Mouse (Mus musculus) heart, embryonic 11.5 days (tissue): ENCODE data around the gene Gm6993. TPM values are rescaled to one million over a fixed set of nuclear protein-coding genes. Genes with fewer than 3 reads are reported as not detected.

Experiments
- ATAC-seq: fragments of 200-750 bp; cut with Nextera tagmentation; replicated peaks from 2 replicates; pipeline ENCODE4 v1.8.0; 2017; ENCODE audit warnings: moderate library complexity; ENCODE audit not compliant: insufficient number of reproducible peaks, low FRiP score, low TSS enrichment
- H3K27ac ChIP-seq: fragments of 300-500 bp; sonication (generic); 2 replicates; pipeline ENCODE4 v1.5.1; 2014; ENCODE audit warnings: mild to moderate bottlenecking, low read depth, low read length
- H3K27me3 ChIP-seq: fragments of 300-500 bp; sonication (generic); 2 replicates; pipeline ENCODE4 v1.6.1; 2014; ENCODE audit warnings: mild to moderate bottlenecking, low read length, mixed read lengths; ENCODE audit not compliant: control insufficient read depth, insufficient read depth
- H3K36me3 ChIP-seq: fragments of 300-500 bp; sonication (generic); 2 replicates; pipeline ENCODE4 v1.6.1; 2014; ENCODE audit warnings: mild to moderate bottlenecking, low read length, moderate library complexity, mixed read lengths; ENCODE audit not compliant: control insufficient read depth, insufficient read depth
- H3K4me1 ChIP-seq: fragments of 300-500 bp; sonication (generic); 2 replicates; pipeline ENCODE4 v1.6.1; 2014; ENCODE audit warnings: low read length; ENCODE audit not compliant: control insufficient read depth, insufficient read depth
- H3K4me2 ChIP-seq: fragments of 300-500 bp; sonication (generic); 2 replicates; pipeline ENCODE4 v1.6.1; 2014; ENCODE audit warnings: mild to moderate bottlenecking, moderate library complexity
- H3K4me3 ChIP-seq: fragments of 300-500 bp; sonication (generic); 2 replicates; pipeline ENCODE4 v1.5.1; 2014; ENCODE audit warnings: low read depth, low read length
- H3K9ac ChIP-seq: fragments of 300-500 bp; sonication (generic); 2 replicates; pipeline ENCODE4 v1.6.1; 2014; ENCODE audit warnings: mild to moderate bottlenecking, low read depth, low read length, moderate library complexity
- H3K9me3 ChIP-seq: fragments of 300-500 bp; sonication (generic); replicated peaks from 2 replicates; pipeline ENCODE4 v1.6.1; 2016; ENCODE audit warnings: low read length; ENCODE audit not compliant: control insufficient read depth
- WGBS: fragments of 180-500 bp; shearing (Covaris S2); extraction: QIAGEN DNeasy Blood & Tissue Kit; methylation state at CpG from one replicate; pipeline ENCODE4 v1.1.7; 2014; ENCODE audit not compliant: insufficient replicate concordance; 5-methylcytosine and 5-hydroxymethylcytosine counted together
- polyA plus RNA-seq: library from polyadenylated mRNA; unstranded; fragments of >200 nt; fragmentation: Nextera tagmentation; extraction: Ambion mirVana; gene quantifications from 2 replicates; pipeline ENCODE4 v1.2.1, GENCODE M21; 2014

Gene Gm6993
- polyA plus RNA-seq, 1 experiment from 2014 or later, result not detected

DNA sequence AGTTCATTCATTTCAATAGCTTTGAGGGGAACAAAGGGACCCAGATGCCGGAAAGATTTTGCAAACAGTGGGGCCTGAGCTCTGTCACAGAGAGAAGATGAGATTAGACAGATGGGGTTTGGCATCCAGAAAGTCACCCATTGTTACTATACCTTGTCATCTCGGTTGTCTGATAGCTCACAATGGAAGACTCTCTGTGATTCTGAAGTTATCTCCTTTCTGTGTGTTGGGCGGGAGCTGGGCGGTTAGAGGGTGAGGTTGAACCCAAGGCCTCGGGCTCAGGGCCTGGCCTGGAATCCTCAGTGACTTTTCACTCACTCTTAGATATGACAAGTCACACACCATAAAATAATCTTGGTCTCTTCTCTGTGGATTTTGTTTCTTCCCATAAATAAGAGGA is 30.2 kb downstream of the Gm6993 start:
- peak overlapping the region; percentile 88 for H3K27ac ChIP-seq
- H3K4me1 ChIP-seq, result peaks cover 45% of the 10 kb centered on the region
- peaks cover 30% of the 10 kb centered on the region for H3K36me3 ChIP-seq
- 37% methylated on average over 5 of the region's 5 CpGs for WGBS
- no peak overlapping the region for H3K4me3 ChIP-seq
- no peaks in the 10 kb centered on the region for H3K9me3 ChIP-seq
- peak overlapping the region; percentile 48 for H3K4me2 ChIP-seq
- H3K27me3 ChIP-seq, result no peaks in the 10 kb centered on the region
- no peak for ATAC-seq
- H3K9ac ChIP-seq, result no peak overlapping the region

DNA sequence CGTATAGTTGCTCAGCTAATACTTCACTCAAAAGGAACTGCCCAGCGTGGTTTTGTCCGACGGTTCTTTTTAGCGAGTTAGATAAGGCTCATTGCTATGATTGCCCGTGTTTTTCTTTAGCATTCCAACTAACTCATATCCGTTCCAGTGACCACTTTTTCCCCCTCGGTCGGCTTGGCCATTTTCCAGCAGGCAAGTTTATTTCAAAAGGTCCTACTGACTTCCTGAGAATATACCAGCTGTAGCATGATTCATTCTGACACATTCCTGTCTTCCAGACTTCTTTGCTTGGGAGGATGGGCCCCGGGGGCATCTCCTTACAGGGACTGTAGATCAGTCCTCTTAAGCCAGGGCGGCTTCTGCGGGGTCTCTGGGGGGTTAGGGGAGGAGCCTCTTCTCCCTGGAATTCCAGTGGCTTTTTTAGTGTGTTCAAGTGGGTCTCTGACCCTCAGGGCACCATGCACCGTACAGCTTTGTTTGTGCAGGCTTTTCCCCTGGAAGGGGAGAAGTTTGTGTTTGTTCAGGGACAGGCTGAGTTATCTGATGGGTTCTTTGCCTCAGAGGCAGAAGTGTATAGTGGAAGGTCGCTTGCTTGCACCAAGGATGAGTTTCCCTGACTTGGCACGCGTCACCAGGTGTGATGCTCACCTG is 30.9 kb downstream of the Gm6993 start:
- H3K27me3 ChIP-seq, result no peaks in the 10 kb centered on the region
- H3K36me3 ChIP-seq, result peaks cover 33% of the 10 kb centered on the region
- peaks cover 45% of the 10 kb centered on the region for H3K4me1 ChIP-seq
- WGBS, result 17% methylated on average over 16 of the region's 16 CpGs
- H3K9me3 ChIP-seq, result no peaks in the 10 kb centered on the region
- peak; percentile 74 for ATAC-seq
- H3K4me3 ChIP-seq, result no peak overlapping the region
- 0 out of 2 replicates have a peak overlapping the region, but pooled peaks have one; percentile 39 for H3K9ac ChIP-seq
- H3K4me2 ChIP-seq, result peak overlapping the region; percentile 48
- peak overlapping the region; percentile 88 for H3K27ac ChIP-seq

DNA sequence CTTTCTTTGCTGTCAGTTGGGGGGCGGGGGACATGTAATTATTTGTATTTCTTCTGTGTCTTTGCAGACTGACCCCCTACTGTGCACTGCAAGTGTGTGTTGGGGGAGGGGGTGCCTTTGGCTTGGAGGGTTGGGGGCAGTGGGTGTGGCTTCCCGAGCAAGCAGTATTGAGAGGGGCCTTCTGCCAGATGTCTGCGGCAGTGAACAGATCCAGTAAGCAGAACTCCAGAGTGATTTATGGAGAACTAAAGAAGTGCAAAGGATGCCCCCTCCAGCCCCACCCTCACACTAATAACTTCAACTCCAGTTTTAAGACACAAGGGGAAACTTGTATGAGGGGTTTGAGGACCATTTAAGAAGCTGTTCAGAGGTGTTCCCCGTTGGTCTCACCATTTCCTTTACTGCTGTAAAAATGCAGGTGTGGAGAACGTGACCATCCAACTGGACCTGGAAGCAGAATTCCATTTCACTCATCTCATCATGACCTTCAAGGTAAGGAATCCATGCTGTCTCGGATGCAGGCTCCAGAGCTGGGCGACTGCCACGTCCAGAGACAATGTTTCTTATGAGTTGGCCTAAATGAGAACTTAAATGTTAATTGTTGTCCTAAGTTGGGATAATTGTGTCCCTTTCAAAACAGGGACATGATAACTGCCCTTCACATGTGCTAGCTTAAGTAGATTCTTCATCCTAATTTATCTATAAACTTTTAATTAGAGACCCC is 31.6 kb downstream of the Gm6993 start:
- peak; percentile 26; the same call in 1 of the 2 replicates for ATAC-seq
- 0 out of 2 replicates have a peak overlapping the region, but pooled peaks have one; percentile 39 for H3K9ac ChIP-seq

DNA sequence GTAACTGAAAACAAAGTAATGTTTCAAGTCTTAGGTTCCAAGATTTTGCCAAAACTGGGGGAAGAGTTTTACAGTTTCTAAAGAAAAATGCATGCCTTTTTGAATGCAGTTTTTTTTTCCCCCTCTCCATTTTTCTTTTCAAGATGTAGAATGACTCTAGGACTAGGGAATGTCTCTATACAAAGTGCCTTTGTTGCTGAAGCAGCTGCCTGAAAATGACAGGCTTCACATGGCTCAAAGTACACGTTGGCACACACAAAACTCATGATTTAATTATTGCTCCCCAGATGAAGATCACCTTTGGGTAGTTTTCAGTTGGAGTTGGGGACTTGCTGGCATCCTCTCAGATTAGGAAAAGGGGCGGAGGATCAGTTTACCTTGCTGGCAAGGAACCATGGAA is 32.3 kb downstream of the Gm6993 start:
- Histone ChIP-seq H3K27ac (no peak overlapping the region), H3K4me1 (peaks cover 38% of the 10 kb centered on the region), H3K4me2 (no peak overlapping the region), H3K9ac (no peak overlapping the region), H3K9me3 (no peaks in the 10 kb centered on the region), H3K36me3 (peaks cover 39% of the 10 kb centered on the region), H3K4me3 (no peak overlapping the region), H3K27me3 (no peaks in the 10 kb centered on the region)
- no peak for ATAC-seq
- WGBS, result 72% methylated on average over 2 of the region's 2 CpGs

More for the DNA sequence above, 31.6 kb downstream of the Gm6993 start:
- H3K36me3 ChIP-seq, result peaks cover 35% of the 10 kb centered on the region
- no peaks in the 10 kb centered on the region for H3K27me3 ChIP-seq
- H3K27ac ChIP-seq, result peak overlapping the region; percentile 88
- H3K4me1 ChIP-seq, result peaks cover 40% of the 10 kb centered on the region
- no peak overlapping the region for H3K4me3 ChIP-seq
- WGBS, result 47% methylated on average over 8 of the region's 8 CpGs
- H3K4me2 ChIP-seq, result peak overlapping the region; percentile 48
- no peaks in the 10 kb centered on the region for H3K9me3 ChIP-seq

DNA sequence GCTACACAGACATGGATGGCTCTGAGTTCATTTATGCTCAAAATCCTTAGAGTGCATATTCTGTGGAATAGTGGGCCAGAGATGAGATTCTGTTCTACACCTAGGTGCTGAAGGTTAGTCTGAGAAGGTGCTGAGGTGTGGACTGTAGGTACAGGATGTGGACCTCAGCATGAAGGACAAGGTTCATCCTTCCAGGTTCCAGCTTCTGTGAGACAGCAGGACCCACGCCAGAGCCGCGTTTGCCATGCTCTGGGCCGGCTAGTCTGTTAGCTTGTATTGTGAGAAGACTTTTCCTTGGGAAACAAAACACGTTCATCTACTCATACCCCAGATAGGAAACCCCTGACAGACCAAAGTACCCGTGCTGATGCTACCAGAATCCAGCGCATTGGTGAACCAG is 33.1 kb downstream of the Gm6993 start:
- no peak for ATAC-seq
- H3K9me3 ChIP-seq, result no peaks in the 10 kb centered on the region
- no peak overlapping the region for H3K4me3 ChIP-seq
- no peak overlapping the region for H3K27ac ChIP-seq
- H3K9ac ChIP-seq, result no peak overlapping the region
- no peak overlapping the region for H3K4me2 ChIP-seq
- H3K4me1 ChIP-seq, result peaks cover 35% of the 10 kb centered on the region
- no peaks in the 10 kb centered on the region for H3K27me3 ChIP-seq
- WGBS, result 93% methylated on average over 7 of the region's 7 CpGs
- peaks cover 46% of the 10 kb centered on the region for H3K36me3 ChIP-seq

DNA sequence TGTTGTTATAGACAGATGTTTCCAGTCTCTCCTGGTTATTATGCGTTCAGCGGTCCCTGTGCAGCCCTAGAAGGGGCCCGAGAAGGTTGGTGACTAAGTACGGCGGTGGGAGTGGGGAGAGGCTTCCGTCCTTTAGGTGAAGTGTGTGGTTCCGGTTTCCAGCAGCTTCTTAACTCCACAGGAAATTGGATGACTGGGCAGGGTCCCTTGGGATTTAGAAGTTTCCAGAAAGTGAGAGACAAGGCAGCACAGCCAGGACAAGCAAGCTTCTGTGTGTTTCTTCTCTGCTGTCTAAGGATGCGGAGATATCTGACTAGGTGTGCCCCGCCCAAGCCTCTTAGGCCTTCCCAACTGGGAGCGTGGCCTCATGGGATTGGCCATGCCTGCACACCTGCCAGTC is 34.8 kb downstream of the Gm6993 start:
- WGBS, result 76% methylated on average over 10 of the region's 10 CpGs
- Histone ChIP-seq H3K36me3 (peaks cover 48% of the 10 kb centered on the region), H3K27me3 (no peaks in the 10 kb centered on the region), H3K27ac (peak overlapping the region; percentile 41; the same call in 1 of the 2 replicates), H3K9me3 (no peaks in the 10 kb centered on the region), H3K4me3 (no peak overlapping the region), H3K4me2 (no peak overlapping the region), H3K4me1 (peaks cover 34% of the 10 kb centered on the region), H3K9ac (no peak overlapping the region)
- no peak for ATAC-seq

DNA sequence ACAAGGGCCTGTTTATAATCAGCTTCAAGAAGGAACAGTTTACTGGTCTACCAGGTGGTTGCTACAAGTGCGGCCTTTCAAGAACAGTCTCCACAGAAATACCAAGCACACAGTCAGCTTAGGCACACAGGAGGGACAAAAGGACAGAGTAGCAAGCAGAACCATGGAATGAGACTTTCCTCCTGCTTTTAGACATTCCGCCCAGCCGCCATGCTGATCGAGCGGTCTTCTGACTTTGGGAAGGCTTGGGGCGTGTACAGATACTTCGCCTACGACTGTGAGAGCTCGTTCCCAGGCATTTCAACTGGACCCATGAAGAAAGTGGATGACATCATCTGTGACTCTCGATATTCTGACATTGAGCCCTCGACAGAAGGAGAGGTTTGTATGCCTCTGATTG is 37.7 kb downstream of the Gm6993 start:
- ATAC-seq, result no peak
- 88% methylated on average over 11 of the region's 11 CpGs for WGBS
- H3K36me3 ChIP-seq, result peaks cover 53% of the 10 kb centered on the region
- no peak overlapping the region for H3K4me2 ChIP-seq
- no peak overlapping the region for H3K4me3 ChIP-seq
- no peaks in the 10 kb centered on the region for H3K9me3 ChIP-seq
- H3K27me3 ChIP-seq, result no peaks in the 10 kb centered on the region
- H3K4me1 ChIP-seq, result peaks cover 23% of the 10 kb centered on the region; the same call in 1 of the 2 replicates
- no peak overlapping the region for H3K27ac ChIP-seq
- no peak overlapping the region for H3K9ac ChIP-seq

DNA sequence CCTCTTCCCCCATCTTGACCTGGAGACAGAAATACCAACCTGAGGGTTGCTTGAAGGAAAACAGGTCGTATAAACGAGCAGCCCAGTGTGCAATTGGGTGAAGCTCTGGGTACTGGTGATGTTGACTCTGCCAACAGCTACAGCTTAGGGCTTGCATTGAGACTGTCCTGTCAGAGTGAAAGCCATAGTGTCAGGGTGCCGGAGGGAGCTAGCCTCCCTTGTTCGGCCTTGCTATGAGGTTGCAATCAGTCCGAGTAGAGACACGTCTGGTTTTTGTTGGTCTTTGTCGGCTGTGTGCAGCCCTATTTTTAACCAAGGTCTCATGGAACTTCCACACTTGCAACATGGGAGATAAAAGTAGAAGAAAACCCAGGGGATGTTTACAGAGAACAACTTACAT is 39.7 kb downstream of the Gm6993 start:
- peaks cover 21% of the 10 kb centered on the region; the same call in 1 of the 2 replicates for H3K4me1 ChIP-seq
- no peaks in the 10 kb centered on the region for H3K9me3 ChIP-seq
- H3K9ac ChIP-seq, result no peak overlapping the region
- peak overlapping the region; percentile 71 for H3K27ac ChIP-seq
- H3K4me2 ChIP-seq, result no peak overlapping the region
- 49% methylated on average over 7 of the region's 7 CpGs for WGBS
- H3K27me3 ChIP-seq, result no peaks in the 10 kb centered on the region
- peaks cover 45% of the 10 kb centered on the region for H3K36me3 ChIP-seq
- no peak for ATAC-seq
- no peak overlapping the region for H3K4me3 ChIP-seq
